Mouse (Mus musculus): ENCODE results near the gene Tmem218.

Tmem218 gene

GRCm38 (mm10) chr9:37232201-37233195 is 24.5 kb downstream of the Tmem218 start:
- DNase-seq (ENCODE audit: low read depth): no peak

- no peak for DNase-seq (ENCODE audit: low read depth)
Measured at GRCm38 (mm10) chr9:37235951-37236737, 28.1 kb downstream of the Tmem218 start.

DNA sequence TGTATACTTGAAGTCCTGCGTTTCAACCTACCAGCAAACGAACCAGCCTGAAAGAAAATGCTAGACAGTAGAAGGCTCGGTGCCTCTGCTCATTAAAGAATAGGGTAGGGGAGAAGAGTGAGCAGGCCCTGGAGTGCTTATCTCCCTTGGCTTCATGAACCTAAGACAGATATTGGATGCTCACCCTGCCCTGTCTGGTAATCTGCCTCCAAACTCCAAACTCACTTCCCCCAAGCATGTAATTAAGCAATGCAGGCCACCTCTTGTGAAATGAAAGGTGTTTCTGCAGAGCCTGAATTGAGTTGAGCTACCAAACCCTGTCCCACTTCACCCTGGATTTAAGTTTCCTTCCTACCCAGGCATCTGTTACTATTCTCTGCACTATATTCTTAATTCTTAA is 34.7 kb downstream of the Tmem218 start:
- no peak for DNase-seq (ENCODE audit: low read depth)

GRCm38 (mm10) chr9:37244600-37244999 is 36.6 kb downstream of the Tmem218 start:
- no peak for DNase-seq (ENCODE audit: low read depth)

DNA sequence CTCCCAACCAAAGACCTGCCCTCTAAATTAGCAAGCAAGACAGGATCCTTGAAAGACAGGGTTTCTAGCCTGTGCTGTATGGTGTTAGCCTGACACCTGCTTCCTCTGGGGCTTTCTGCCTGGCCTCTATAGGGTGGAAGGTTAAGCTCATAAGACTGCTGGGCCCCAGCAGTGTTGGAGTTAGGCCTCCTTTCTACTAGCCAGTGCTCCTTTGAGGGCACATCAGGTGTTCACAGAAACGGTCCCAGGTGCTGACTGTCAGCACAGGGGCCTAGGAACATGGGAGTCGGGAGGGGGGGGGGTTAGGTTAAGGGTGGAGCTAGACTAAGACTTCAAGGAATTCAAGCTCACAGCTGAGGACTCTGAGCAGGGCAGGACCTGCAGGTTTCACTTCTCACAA is 37.4 kb downstream of the Tmem218 start:
- no peak for DNase-seq (ENCODE audit: low read depth)

DNA sequence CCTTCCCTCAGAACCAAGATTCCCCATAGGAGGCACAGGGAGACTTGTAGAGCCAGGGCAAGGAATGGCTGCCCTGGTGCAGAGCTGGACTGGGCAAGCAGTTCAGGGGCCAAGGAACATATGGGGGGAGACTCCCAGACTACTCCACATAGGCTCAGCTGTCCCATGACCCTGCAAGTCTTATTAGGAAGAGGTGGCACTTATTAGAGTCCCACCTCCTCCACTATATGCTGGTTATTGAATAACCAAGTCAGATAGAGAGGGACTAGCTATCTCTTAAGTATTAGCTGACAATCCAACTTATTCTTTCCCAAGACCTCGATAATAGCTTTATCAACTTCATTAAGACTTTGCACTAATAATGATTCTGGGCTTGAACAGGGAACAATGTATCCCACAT is 37.8 kb downstream of the Tmem218 start:
- no peak for DNase-seq (ENCODE audit: low read depth)

- no peak for DNase-seq (ENCODE audit: low read depth)
Measured at GRCm38 (mm10) chr9:37247429-37247828, 39.4 kb downstream of the Tmem218 start.

- no peak for DNase-seq (ENCODE audit: low read depth)
Measured at GRCm38 (mm10) chr9:37248381-37248906, 40.4 kb downstream of the Tmem218 start.

- no peak for DNase-seq (ENCODE audit: low read depth)
Measured at GRCm38 (mm10) chr9:37249976-37250375, 42.0 kb downstream of the Tmem218 start.

DNA sequence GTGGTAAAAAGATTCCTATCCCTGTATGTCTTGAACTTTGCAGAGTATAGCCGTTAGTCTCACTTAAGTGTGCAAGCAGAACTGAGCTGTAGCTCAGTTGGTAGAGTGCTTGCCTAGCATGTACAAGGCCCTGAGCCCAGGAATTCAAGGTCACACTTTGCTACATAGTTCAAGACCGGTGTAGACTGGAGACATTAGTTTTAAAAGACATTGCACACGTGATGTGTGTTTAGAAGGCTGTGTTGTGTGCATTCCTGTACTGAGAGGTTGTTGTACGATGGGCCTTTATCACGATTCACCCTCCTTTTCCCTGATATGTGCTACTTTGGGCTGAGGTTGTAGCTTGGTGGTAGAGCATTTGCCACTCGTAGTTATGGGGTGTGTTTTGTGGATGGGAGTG is 42.6 kb downstream of the Tmem218 start:
- DNase-seq (ENCODE audit: low read depth): no peak

- DNase-seq (ENCODE audit: low read depth): no peak
Measured at GRCm38 (mm10) chr9:37254531-37255110, 46.6 kb downstream of the Tmem218 start.

DNA sequence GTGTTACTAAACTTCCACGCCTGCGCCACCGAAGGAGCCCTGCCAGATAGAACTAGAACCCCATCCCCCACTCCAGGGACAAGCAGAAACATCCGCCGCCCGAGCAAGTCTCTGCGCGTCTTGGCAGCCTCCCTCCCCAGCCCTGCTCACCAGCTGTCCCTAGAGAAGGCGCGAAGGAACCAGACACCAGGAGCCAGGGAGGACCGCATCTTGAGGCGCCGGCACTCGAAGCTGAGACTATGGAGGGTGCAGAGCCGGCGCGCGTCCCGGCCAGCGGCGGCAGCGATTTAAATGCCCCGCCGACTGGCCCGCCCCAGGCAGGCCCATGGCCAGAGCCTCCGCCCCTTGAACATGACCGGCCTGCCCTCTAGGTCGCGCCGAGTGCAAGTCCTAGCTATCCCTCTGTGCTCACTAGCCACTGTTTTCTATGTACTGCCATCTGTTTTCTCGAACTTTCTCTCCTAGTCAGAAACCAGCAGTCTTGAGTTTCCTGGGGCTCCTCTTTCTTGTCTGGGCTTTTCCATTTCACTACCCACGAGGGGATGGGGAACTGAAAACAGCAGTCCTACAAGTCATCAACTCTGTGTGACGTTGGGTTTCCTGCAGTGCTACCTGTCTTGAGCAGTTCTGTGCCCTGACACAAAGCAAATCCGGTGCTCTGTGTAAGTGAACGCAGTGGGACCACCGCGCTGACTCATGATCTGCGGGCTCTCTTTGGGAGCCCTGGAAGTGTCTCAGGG is 47.3 kb downstream of the Tmem218 start, which contains the start of gene Slc37a2:
TSS of gene Slc37a2 (minus strand) at position 590 of the 740 bp plus-strand sequence.
- no peak for DNase-seq (ENCODE audit: low read depth)

GRCm38 (mm10) chr9:37255889-37256225 is 47.8 kb downstream of the Tmem218 start:
- DNase-seq (ENCODE audit: low read depth): no peak

DNA sequence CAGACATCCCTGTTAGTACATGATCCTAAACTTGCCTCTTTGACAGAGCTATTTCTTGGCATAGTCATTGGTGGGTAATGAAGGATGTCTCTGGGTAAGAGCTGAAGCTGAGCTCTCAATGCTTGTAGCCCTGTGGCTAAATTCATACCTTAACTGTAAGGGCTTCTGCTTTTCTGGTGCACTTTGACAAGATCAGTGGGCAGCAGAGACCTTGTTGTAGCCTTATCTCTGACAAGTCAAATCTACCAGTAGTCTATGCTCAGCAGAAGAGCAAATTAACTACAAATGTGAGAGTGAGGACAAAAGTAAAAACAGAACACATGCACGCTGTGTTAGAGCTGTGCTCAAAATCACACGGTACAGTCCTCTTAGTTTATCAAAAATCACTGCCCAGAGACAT is 58.6 kb downstream of the Tmem218 start:
- DNase-seq (ENCODE audit: low read depth): no peak

Data from c-Kit-positive CD71-positive TER-119-negative erythroid progenitor cells, embryonic 14.5 days (primary cell).